Mouse (Mus musculus) myocyte (in vitro differentiated cells): ENCODE measurements around the gene Klhdc4.

ENCODE experiments used
- CEBPB ChIP-seq: IDR thresholded peaks from 2 replicates; pipeline ENCODE4 v1.6.1; 2011; ENCODE audit warnings: mild to moderate bottlenecking, moderate library complexity; ENCODE audit not compliant: poor library complexity, insufficient read depth, severe bottlenecking
- MAX ChIP-seq: IDR thresholded peaks from one replicate; pipeline ENCODE4 v1.6.1; 2011; ENCODE audit warnings: low read depth, mild to moderate bottlenecking, control low read depth
- MYOD1 ChIP-seq, 3 experiments: IDR thresholded peaks; one replicate each; pipeline ENCODE4 v1.6.1; 2011; ENCODE audit warnings: control low read depth in 2 of 3, low read depth in 2 of 3, mild to moderate bottlenecking in 2 of 3, moderate library complexity in 1 of 3; ENCODE audit not compliant: insufficient read length in 2 of 3, control insufficient read depth in 1 of 3
- MYOG ChIP-seq, 3 experiments: IDR thresholded peaks; one replicate each; pipeline ENCODE4 v1.6.1; 2011; ENCODE audit warnings: control low read depth in 2 of 3, low read depth in 2 of 3, mild to moderate bottlenecking in 2 of 3; ENCODE audit not compliant: insufficient read length in 2 of 3, control insufficient read depth in 1 of 3, insufficient read depth in 1 of 3
- POLR2A ChIP-seq: IDR thresholded peaks from one replicate; pipeline ENCODE4 v1.6.1; 2011; ENCODE audit warnings: low read depth, mild to moderate bottlenecking, control low read depth, moderate library complexity; ENCODE audit not compliant: insufficient read length
- POLR2AphosphoS2 ChIP-seq: IDR thresholded peaks from one replicate; pipeline ENCODE4 v1.6.1; 2011; ENCODE audit warnings: low read depth, control low read depth; ENCODE audit not compliant: insufficient read length
- USF1 ChIP-seq: IDR thresholded peaks from one replicate; pipeline ENCODE4 v1.6.1; 2011; ENCODE audit warnings: low read depth, mild to moderate bottlenecking, control low read depth, moderate library complexity

GRCm38 (mm10) chr8:121809524-121810155 is 19.7 kb downstream of the Klhdc4 start:
- TF ChIP-seq POLR2A (no peak), USF1 (no peak), MAX (no peak), MYOD1 (IDR thresholded peaks at IDR 0.05; ENCODE audit: control insufficient read depth in 1 of 3, insufficient read length in 2 of 3, low read depth in 2 of 3) (no peak), MYOG (IDR thresholded peaks at IDR 0.05; ENCODE audit: control insufficient read depth in 1 of 3, insufficient read depth in 1 of 3, insufficient read length in 2 of 3, low read depth in 2 of 3) (no peak), CEBPB (no peak), POLR2AphosphoS2 (no peak)
